Mouse (Mus musculus) embryonic facial prominence, embryonic 14.5 days (tissue): Measurements from ENCODE around the gene Nutf2-ps1. TPM values are rescaled to one million over a fixed set of nuclear protein-coding genes. Genes with fewer than 3 reads are reported as not detected.

Source experiments
- ATAC-seq: fragments of 200-750 bp; cut with Nextera tagmentation; 2 replicates; pipeline ENCODE4 v1.8.0; 2017; ENCODE audit warnings: low read depth, moderate number of reproducible peaks, moderate TSS enrichment
- DNase-seq: peaks from one replicate; pipeline ENCODE4 v3.0.0-alpha.2; 2015; ENCODE audit warnings: low spot score
- H3K27ac ChIP-seq: fragments of 300-500 bp; sonication (generic); replicated peaks from 2 replicates; pipeline ENCODE4 v1.5.1; 2014; ENCODE audit warnings: low read depth, mild to moderate bottlenecking, low read length, moderate library complexity
- H3K27me3 ChIP-seq: fragments of 300-500 bp; sonication (generic); replicated peaks from 2 replicates; pipeline ENCODE4 v1.6.1; 2014; ENCODE audit warnings: low read length; ENCODE audit not compliant: control insufficient read depth, insufficient read depth
- H3K36me3 ChIP-seq: fragments of 300-500 bp; sonication (generic); 2 replicates; pipeline ENCODE4 v1.6.1; 2014; ENCODE audit warnings: low read length, mixed read lengths; ENCODE audit not compliant: control insufficient read depth, insufficient read depth
- H3K4me1 ChIP-seq: fragments of 300-500 bp; sonication (generic); 2 replicates; pipeline ENCODE4 v1.6.1; 2014; ENCODE audit warnings: antibody characterized with exemption, low read length; ENCODE audit not compliant: control insufficient read depth, insufficient read depth
- H3K4me2 ChIP-seq: fragments of 300-500 bp; sonication (generic); 2 replicates; pipeline ENCODE4 v1.6.1; 2014; ENCODE audit warnings: low read depth, mild to moderate bottlenecking, low read length, moderate library complexity, mixed read lengths
- H3K4me3 ChIP-seq: fragments of 300-500 bp; sonication (generic); 2 replicates; pipeline ENCODE4 v1.5.1; 2014; ENCODE audit warnings: low read depth, mild to moderate bottlenecking, low read length
- H3K9ac ChIP-seq: fragments of 300-500 bp; sonication (generic); 2 replicates; pipeline ENCODE4 v1.6.1; 2014; ENCODE audit warnings: low read depth, mild to moderate bottlenecking, low read length, moderate library complexity, mixed read lengths
- H3K9me3 ChIP-seq: fragments of 300-500 bp; sonication (generic); 2 replicates; pipeline ENCODE4 v1.6.1; 2016; ENCODE audit warnings: low read length; ENCODE audit not compliant: control insufficient read depth
- WGBS: fragments of 180-500 bp; shearing (Covaris S2); extraction: QIAGEN DNeasy Blood & Tissue Kit; methylation state at CpG from one replicate; pipeline ENCODE4 v1.1.7; 2014; 5-methylcytosine and 5-hydroxymethylcytosine counted together
- polyA plus RNA-seq: library from polyadenylated mRNA; unstranded; fragments of >200 nt; fragmentation: Nextera tagmentation; extraction: Ambion mirVana; gene quantifications from 2 replicates; pipeline ENCODE4 v1.2.1, GENCODE M21; 2014

Nutf2-ps1 gene
- polyA plus RNA-seq, 1 experiment from 2014 or later = 269 TPM

DNA sequence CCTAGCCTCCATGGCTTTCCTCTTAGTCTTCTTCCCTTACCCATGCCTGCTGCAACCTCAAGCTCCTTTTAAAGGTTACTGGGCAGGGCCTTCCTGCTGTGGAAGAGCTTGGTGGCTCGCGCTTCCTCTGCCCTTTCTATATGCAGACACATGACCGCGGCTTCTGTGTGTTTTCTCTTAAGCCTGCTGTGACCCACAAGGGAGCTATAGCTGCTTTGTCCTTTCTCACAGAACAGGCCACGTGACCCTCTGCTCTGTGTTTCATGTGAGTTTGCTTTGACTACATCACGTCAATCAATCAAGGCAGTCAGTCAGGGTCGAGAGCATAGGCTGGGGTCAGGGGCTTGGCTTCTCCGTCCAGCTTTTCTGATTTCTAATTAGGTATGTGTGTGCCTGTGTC lies 41.3 kb downstream of the Nutf2-ps1 start:
- Histone ChIP-seq H3K27ac (no peak overlapping the region), H3K36me3 (no peaks in the 10 kb centered on the region), H3K4me1 (no peaks in the 10 kb centered on the region), H3K4me2 (no peak overlapping the region), H3K4me3 (no peak overlapping the region), H3K9ac (no peak overlapping the region), H3K9me3 (no peaks in the 10 kb centered on the region), H3K27me3 (no peaks in the 10 kb centered on the region)
- 50% methylated on average over 8 of the region's 8 CpGs for WGBS
- DNase-seq = no peak
- no peak for ATAC-seq

DNA sequence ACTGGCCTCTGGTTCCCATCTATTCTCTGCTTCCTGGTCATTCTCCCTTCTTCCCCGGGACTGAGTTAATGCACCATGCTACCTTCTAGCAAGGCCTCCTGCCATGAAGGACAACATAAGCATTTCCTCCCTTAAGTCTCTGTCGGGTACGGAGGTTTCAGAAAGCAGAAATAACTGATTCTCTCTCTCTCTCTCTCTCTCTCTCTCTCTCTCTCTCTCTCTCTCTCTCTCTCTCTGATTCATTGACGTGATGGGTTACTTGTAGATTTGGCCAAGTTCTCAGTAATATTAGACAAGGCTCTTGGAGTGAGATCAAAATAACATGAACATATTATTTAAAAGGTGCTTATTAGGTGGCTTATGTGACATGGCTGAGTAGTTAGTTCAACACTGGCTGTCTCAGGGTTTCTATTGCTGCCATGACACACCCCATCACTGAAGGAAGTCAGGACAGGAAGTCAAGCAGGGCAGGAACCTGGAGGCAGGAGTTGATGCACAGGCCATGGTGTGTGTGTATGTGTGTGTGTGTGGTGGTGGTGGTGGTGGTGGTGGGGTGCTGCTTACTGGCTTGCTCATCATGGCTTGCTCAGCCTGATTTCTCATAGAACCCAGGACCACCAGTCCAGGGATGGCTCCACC lies 43.8 kb downstream of the Nutf2-ps1 start:
- Histone ChIP-seq H3K4me1 (no peaks in the 10 kb centered on the region), H3K4me2 (no peak overlapping the region), H3K36me3 (no peaks in the 10 kb centered on the region; the same call in 1 of the 2 replicates), H3K9ac (no peak overlapping the region), H3K9me3 (no peaks in the 10 kb centered on the region), H3K27me3 (no peaks in the 10 kb centered on the region), H3K4me3 (no peak overlapping the region), H3K27ac (no peak overlapping the region)
- DNase-seq (no peak), ATAC-seq (no peak)
- 47% methylated on average over 4 of the region's 4 CpGs for WGBS

DNA sequence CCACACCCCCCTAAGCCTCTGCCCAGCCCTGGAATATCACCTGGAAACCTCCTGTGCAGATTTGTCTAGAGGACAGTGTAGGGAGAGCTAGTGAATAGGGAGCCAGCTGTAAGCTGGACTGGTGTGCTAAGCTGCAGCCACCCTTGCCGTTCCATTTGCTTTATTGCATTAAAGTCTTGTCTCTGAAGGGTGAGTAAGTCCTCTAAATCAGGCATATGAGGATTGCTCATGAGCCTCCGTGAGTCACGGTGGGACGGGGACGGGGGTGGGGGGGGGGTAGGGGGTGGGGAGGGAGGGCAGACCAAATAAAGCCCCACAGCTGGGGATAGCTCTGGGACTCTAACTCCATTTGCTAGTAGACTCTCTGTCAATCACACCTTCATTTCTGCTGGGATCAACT lies 45.3 kb downstream of the Nutf2-ps1 start:
- ATAC-seq (no peak), DNase-seq (no peak)
- Histone ChIP-seq H3K4me2 (no peak overlapping the region), H3K9me3 (no peaks in the 10 kb centered on the region), H3K4me3 (no peak overlapping the region), H3K9ac (no peak overlapping the region), H3K27me3 (no peaks in the 10 kb centered on the region), H3K27ac (no peak overlapping the region), H3K36me3 (no peaks in the 10 kb centered on the region; the same call in 1 of the 2 replicates), H3K4me1 (no peaks in the 10 kb centered on the region)
- WGBS = 68% methylated on average over 5 of the region's 5 CpGs

DNA sequence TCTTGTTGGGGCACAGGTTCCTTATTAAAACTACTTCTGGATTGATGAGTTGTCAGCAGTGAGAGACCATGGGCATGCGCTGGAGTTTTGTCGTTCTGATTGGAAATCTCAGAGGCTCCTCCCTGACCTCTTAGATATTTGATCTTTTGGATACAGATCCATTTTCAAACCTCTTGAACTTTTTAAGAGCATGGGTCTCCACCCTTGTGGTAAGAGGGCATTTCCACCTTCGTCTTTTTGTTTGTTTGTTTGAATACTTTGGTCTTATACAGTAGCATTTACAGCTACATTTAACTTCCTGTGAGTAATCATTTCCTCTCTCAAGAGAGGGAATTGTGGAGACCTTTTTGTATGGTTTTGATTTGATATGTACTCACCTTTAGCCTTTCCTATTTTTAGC lies 49.6 kb downstream of the Nutf2-ps1 start:
- no peak overlapping the region for H3K4me2 ChIP-seq
- H3K27ac ChIP-seq = no peak overlapping the region
- no peaks in the 10 kb centered on the region; the same call in 1 of the 2 replicates for H3K36me3 ChIP-seq
- no peaks in the 10 kb centered on the region for H3K27me3 ChIP-seq
- DNase-seq = no peak
- no peaks in the 10 kb centered on the region for H3K9me3 ChIP-seq
- WGBS = 57% methylated on average over 3 of the region's 3 CpGs
- no peak overlapping the region for H3K9ac ChIP-seq
- no peaks in the 10 kb centered on the region for H3K4me1 ChIP-seq
- no peak overlapping the region for H3K4me3 ChIP-seq
- ATAC-seq = no peak

DNA sequence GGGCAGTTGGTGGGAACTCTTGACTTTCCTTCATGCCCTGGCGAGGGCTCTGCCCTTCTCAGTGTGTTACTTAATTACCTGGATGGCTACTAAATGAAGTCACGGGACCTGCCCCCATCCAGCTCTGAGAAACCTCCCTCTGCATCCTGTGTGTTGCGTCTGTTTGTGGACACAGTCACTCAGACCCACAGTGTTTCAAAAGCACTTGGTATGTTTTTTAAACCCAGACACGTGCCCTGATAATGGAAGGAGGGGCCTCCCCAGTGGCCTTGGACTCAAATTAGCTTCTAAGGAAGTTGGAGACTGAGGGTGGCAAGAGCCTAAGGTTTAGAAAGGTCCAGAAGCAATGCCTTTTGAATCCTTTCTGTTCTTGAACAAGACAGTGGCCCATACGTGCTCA lies 50.1 kb downstream of the Nutf2-ps1 start:
- Histone ChIP-seq H3K4me3 (no peak overlapping the region), H3K36me3 (no peaks in the 10 kb centered on the region; the same call in 1 of the 2 replicates), H3K27me3 (no peaks in the 10 kb centered on the region), H3K27ac (no peak overlapping the region), H3K9ac (no peak overlapping the region), H3K4me1 (no peaks in the 10 kb centered on the region), H3K4me2 (no peak overlapping the region), H3K9me3 (no peaks in the 10 kb centered on the region)
- DNase-seq (no peak), ATAC-seq (no peak)
- 60% methylated on average over 5 of the region's 5 CpGs for WGBS

Other genes with a start within 250 kb of the Nutf2-ps1 start
- 6.4 TPM in 1 of 2 replicates, not detected in the other for gene Gm10197, start 217.3 kb downstream of the Nutf2-ps1 start, polyA plus RNA-seq
- gene Smndc1, start 198.5 kb downstream of the Nutf2-ps1 start, polyA plus RNA-seq = 38.8 and 40.2 TPM in 2 replicates
- 2.2 and 3.3 TPM in 2 replicates for gene Dusp5, start 60.0 kb downstream of the Nutf2-ps1 start, polyA plus RNA-seq
- 58.4 and 62.4 TPM in 2 replicates for gene Smc3, start 11.3 kb upstream of the Nutf2-ps1 start, polyA plus RNA-seq
- gene Rbm20, start 88.2 kb upstream of the Nutf2-ps1 start, polyA plus RNA-seq = 5.8 and 5.9 TPM in 2 replicates